Mouse (Mus musculus) C2C12 (cell line): Measurements from ENCODE around the gene 4930539E08Rik.

Source experiments
- CEBPB ChIP-seq: IDR thresholded peaks from one replicate; pipeline ENCODE4 v1.6.1; 2011; ENCODE audit warnings: low read depth, mild to moderate bottlenecking, control low read depth, moderate library complexity
- CTCF ChIP-seq: IDR thresholded peaks from one replicate; pipeline ENCODE4 v1.5.1; 2011; ENCODE audit not compliant: control insufficient read depth, insufficient read depth, insufficient read length
- FOSL1 ChIP-seq: IDR thresholded peaks from one replicate; pipeline ENCODE4 v1.8.0; 2011; ENCODE audit warnings: mild to moderate bottlenecking, low read length; ENCODE audit not compliant: poor library complexity, insufficient read depth, severe bottlenecking
- MYOD1 ChIP-seq: IDR thresholded peaks from one replicate; pipeline ENCODE4 v1.6.1; 2011; ENCODE audit warnings: low read depth; ENCODE audit not compliant: control insufficient read depth, insufficient read length
- MYOG ChIP-seq: IDR thresholded peaks from one replicate; pipeline ENCODE4 v1.6.1; 2011; ENCODE audit not compliant: control insufficient read depth, insufficient read length; ENCODE audit errors: extremely low read depth
- USF1 ChIP-seq: IDR thresholded peaks from one replicate; pipeline ENCODE4 v1.6.1; 2011; ENCODE audit warnings: low read depth, mild to moderate bottlenecking, control low read depth, moderate library complexity

DNA sequence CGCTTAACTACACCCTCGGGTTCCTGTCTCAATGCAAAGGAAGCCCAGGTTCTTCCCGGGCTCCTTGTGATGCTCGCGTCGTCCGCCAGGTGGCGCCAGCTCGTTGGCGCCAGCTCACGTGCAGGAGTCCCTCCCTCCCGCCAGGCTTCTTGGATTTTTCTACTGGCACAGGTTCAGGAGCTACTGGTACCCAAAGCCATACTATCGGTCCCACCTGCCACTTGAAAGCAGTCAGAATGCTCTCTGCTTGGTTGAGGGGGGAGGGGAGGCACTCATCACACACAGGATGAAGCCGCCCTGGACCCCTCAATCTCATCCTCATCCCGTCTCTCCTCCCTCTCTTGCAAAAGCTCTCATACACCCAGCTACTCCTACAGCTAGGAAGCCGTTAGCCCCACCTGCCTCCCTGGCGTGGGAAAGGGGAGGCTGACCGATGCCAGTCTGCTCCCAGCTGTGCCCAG is 35.2 kb downstream of the 4930539E08Rik start:
- TF ChIP-seq CTCF (peak; percentile 36), USF1 (no peak), MYOG (no peak), MYOD1 (no peak), CEBPB (no peak), FOSL1 (no peak)
